Mouse (Mus musculus) neural tube, embryonic 11.5 days (tissue): ENCODE results near the gene Vat1. TPM values are rescaled to one million over a fixed set of nuclear protein-coding genes. Genes with fewer than 3 reads are reported as not detected.
A peak's percentile ranks its signal among the peaks of the same experiment; 100 is the strongest.

Source experiments
- ATAC-seq: fragments of 200-750 bp; cut with Nextera tagmentation; 2 replicates; pipeline ENCODE4 v1.8.0; 2017; ENCODE audit warnings: moderate number of reproducible peaks, mild to moderate bottlenecking, moderate TSS enrichment, moderate library complexity; ENCODE audit not compliant: insufficient read depth, low FRiP score, low TSS enrichment
- DNase-seq: peaks from one replicate; pipeline ENCODE4 v3.0.0-alpha.2; 2015; ENCODE audit warnings: low spot score
- H3K27ac ChIP-seq: fragments of 300-500 bp; sonication (generic); 2 replicates; pipeline ENCODE4 v1.5.1; 2014; ENCODE audit warnings: low read depth, mild to moderate bottlenecking, low read length
- H3K27me3 ChIP-seq: fragments of 300-500 bp; sonication (generic); 2 replicates; pipeline ENCODE4 v1.6.1; 2014; ENCODE audit warnings: mild to moderate bottlenecking, low read length, mixed read lengths; ENCODE audit not compliant: control insufficient read depth, insufficient read depth
- H3K36me3 ChIP-seq: fragments of 300-500 bp; sonication (generic); 2 replicates; pipeline ENCODE4 v1.6.1; 2014; ENCODE audit warnings: mild to moderate bottlenecking, low read length, moderate library complexity, mixed read lengths; ENCODE audit not compliant: control insufficient read depth, insufficient read depth
- H3K4me1 ChIP-seq: fragments of 300-500 bp; sonication (generic); 2 replicates; pipeline ENCODE4 v1.6.1; 2014; ENCODE audit warnings: low read length, mixed read lengths; ENCODE audit not compliant: control insufficient read depth, insufficient read depth
- H3K4me2 ChIP-seq: fragments of 300-500 bp; sonication (generic); 2 replicates; pipeline ENCODE4 v1.6.1; 2014; ENCODE audit warnings: low read depth, mild to moderate bottlenecking, moderate library complexity
- H3K4me3 ChIP-seq: fragments of 300-500 bp; sonication (generic); 2 replicates; pipeline ENCODE4 v1.5.1; 2014; ENCODE audit warnings: low read depth, low read length
- H3K9ac ChIP-seq: fragments of 300-500 bp; sonication (generic); 2 replicates; pipeline ENCODE4 v1.6.1; 2014; ENCODE audit warnings: mild to moderate bottlenecking, low read length
- H3K9me3 ChIP-seq: fragments of 300-500 bp; sonication (generic); 2 replicates; pipeline ENCODE4 v1.6.1; 2016; ENCODE audit warnings: low read length; ENCODE audit not compliant: control insufficient read depth
- WGBS: fragments of 180-500 bp; shearing (Covaris S2); extraction: QIAGEN DNeasy Blood & Tissue Kit; methylation state at CpG from one replicate; pipeline ENCODE4 v1.1.7; 2014; 5-methylcytosine and 5-hydroxymethylcytosine counted together
- polyA plus RNA-seq: library from polyadenylated mRNA; unstranded; fragments of >200 nt; fragmentation: Nextera tagmentation; extraction: Ambion mirVana; gene quantifications from 2 replicates; pipeline ENCODE4 v1.2.1, GENCODE M21; 2014

Vat1 gene
- 52.3 and 55.8 TPM in 2 replicates for polyA plus RNA-seq

- Histone ChIP-seq H3K9me3 (no peaks in the 10 kb centered on the region), H3K4me2 (peak within 1 kb of the TSS; percentile 92), H3K27ac (peak within 1 kb of the TSS; percentile 73), H3K36me3 (peaks cover 2% of the 10 kb centered on the region), H3K4me3 (peak within 1 kb of the TSS; percentile 83), H3K4me1 (peaks cover 37% of the 10 kb centered on the region), H3K27me3 (no peaks in the 10 kb centered on the region), H3K9ac (peak within 1 kb of the TSS; percentile 72)
- ATAC-seq (peak; percentile 24; the same call in 1 of the 2 replicates), DNase-seq (peak; percentile 75)
- WGBS = 1% methylated on average over 57 of the region's 60 CpGs
Observed at GRCm38 (mm10) chr11:101465869-101466551, at the start of gene Vat1. Gene Vat1 (minus strand): TSS chr11:101466230.

- Histone ChIP-seq H3K27me3 (no peaks in the 10 kb centered on the region), H3K9ac (no peak overlapping the region), H3K36me3 (peaks cover 3% of the 10 kb centered on the region; the same call in 1 of the 2 replicates), H3K9me3 (no peaks in the 10 kb centered on the region), H3K4me2 (no peak overlapping the region), H3K27ac (no peak overlapping the region), H3K4me1 (no peaks in the 10 kb centered on the region), H3K4me3 (no peak overlapping the region)
- no peak for ATAC-seq
- no peak for DNase-seq
- WGBS = 95% methylated on average over 7 of the region's 7 CpGs
Observed at GRCm38 (mm10) chr11:101507090-101507489, 41.1 kb upstream of the Vat1 start.

- Histone ChIP-seq H3K4me2 (no peak overlapping the region), H3K27me3 (no peaks in the 10 kb centered on the region), H3K27ac (no peak overlapping the region), H3K9ac (no peak overlapping the region), H3K9me3 (no peaks in the 10 kb centered on the region), H3K36me3 (peaks cover 3% of the 10 kb centered on the region; the same call in 1 of the 2 replicates), H3K4me1 (no peaks in the 10 kb centered on the region), H3K4me3 (no peak overlapping the region)
- WGBS = 88% methylated on average over 5 of the region's 5 CpGs
- ATAC-seq (no peak), DNase-seq (no peak)
Observed at GRCm38 (mm10) chr11:101506269-101506780, 40.3 kb upstream of the Vat1 start.

- ATAC-seq = no peak
- no peak overlapping the region for H3K9ac ChIP-seq
- no peaks in the 10 kb centered on the region for H3K27me3 ChIP-seq
- no peak overlapping the region for H3K27ac ChIP-seq
- H3K36me3 ChIP-seq = no peaks in the 10 kb centered on the region
- no peak overlapping the region for H3K4me2 ChIP-seq
- WGBS = 72% methylated on average over 6 of the region's 6 CpGs
- H3K4me3 ChIP-seq = no peak overlapping the region
- no peak for DNase-seq
- 0 out of 2 replicates have a peak, but pooled peaks cover 2% of the 10 kb centered on the region for H3K4me1 ChIP-seq
- no peaks in the 10 kb centered on the region for H3K9me3 ChIP-seq
Observed at GRCm38 (mm10) chr11:101486126-101486525, 20.1 kb upstream of the Vat1 start.

GRCm38 (mm10) chr11:101485509-101486028 is 19.5 kb upstream of the Vat1 start:
- WGBS = 69% methylated on average over 6 of the region's 6 CpGs
- 0 out of 2 replicates have a peak, but pooled peaks cover 2% of the 10 kb centered on the region for H3K4me1 ChIP-seq
- no peaks in the 10 kb centered on the region for H3K36me3 ChIP-seq
- H3K27ac ChIP-seq = 0 out of 2 replicates have a peak overlapping the region, but pooled peaks have one; percentile 29
- no peak for DNase-seq
- no peak overlapping the region for H3K4me3 ChIP-seq
- H3K9ac ChIP-seq = no peak overlapping the region
- H3K4me2 ChIP-seq = no peak overlapping the region
- no peaks in the 10 kb centered on the region for H3K27me3 ChIP-seq
- H3K9me3 ChIP-seq = no peaks in the 10 kb centered on the region
- ATAC-seq = no peak

- no peaks in the 10 kb centered on the region for H3K9me3 ChIP-seq
- no peak overlapping the region for H3K27ac ChIP-seq
- no peak overlapping the region for H3K4me3 ChIP-seq
- no peaks in the 10 kb centered on the region for H3K36me3 ChIP-seq
- H3K4me1 ChIP-seq = peaks cover 6% of the 10 kb centered on the region; the same call in 1 of the 2 replicates
- H3K27me3 ChIP-seq = no peaks in the 10 kb centered on the region
- ATAC-seq (no peak), DNase-seq (no peak)
- H3K9ac ChIP-seq = no peak overlapping the region
- WGBS = 86% methylated on average over 7 of the region's 7 CpGs
- no peak overlapping the region for H3K4me2 ChIP-seq
Observed at GRCm38 (mm10) chr11:101484814-101485213, 18.8 kb upstream of the Vat1 start.

- Histone ChIP-seq H3K4me3 (no peak overlapping the region), H3K4me2 (no peak overlapping the region), H3K27me3 (no peaks in the 10 kb centered on the region), H3K9ac (no peak overlapping the region), H3K4me1 (peaks cover 9% of the 10 kb centered on the region), H3K27ac (peak overlapping the region; percentile 15; the same call in 1 of the 2 replicates), H3K9me3 (no peaks in the 10 kb centered on the region), H3K36me3 (no peaks in the 10 kb centered on the region)
- ATAC-seq = no peak
- no peak for DNase-seq
- WGBS = 79% methylated on average over 6 of the region's 6 CpGs
Observed at GRCm38 (mm10) chr11:101484245-101484644, 18.2 kb upstream of the Vat1 start.

- H3K27me3 ChIP-seq = no peaks in the 10 kb centered on the region
- ATAC-seq (peak; percentile 62), DNase-seq (peak; percentile 45)
- 28% methylated on average over 3 of the region's 3 CpGs for WGBS
- no peak overlapping the region for H3K4me3 ChIP-seq
- peaks cover 14% of the 10 kb centered on the region for H3K4me1 ChIP-seq
- H3K9me3 ChIP-seq = no peaks in the 10 kb centered on the region
- H3K36me3 ChIP-seq = no peaks in the 10 kb centered on the region
- H3K27ac ChIP-seq = peak overlapping the region; percentile 15; the same call in 1 of the 2 replicates
- no peak overlapping the region for H3K4me2 ChIP-seq
- no peak overlapping the region for H3K9ac ChIP-seq
Observed at GRCm38 (mm10) chr11:101483804-101484203, 17.8 kb upstream of the Vat1 start.
